Mouse (Mus musculus): ENCODE measurements around the gene Alg9. TPM values are rescaled to one million over a fixed set of nuclear protein-coding genes. Genes with fewer than 3 reads are reported as not detected.

Alg9 gene
- polyA plus RNA-seq, 1 experiment from 2014 or later: 37.3 TPM

- Histone ChIP-seq H3K27ac (ENCODE audit: low read depth, low read length) (no peak overlapping the region), H3K27me3 (ENCODE audit: control insufficient read depth, insufficient read depth, low read length) (no peaks in the 10 kb centered on the region)
- 70% methylated on average over 8 of the region's 8 CpGs for WGBS (ENCODE audit: insufficient replicate concordance)
Measured at GRCm38 (mm10) chr9:50865803-50866202, 91.0 kb downstream of the Alg9 start.

DNA sequence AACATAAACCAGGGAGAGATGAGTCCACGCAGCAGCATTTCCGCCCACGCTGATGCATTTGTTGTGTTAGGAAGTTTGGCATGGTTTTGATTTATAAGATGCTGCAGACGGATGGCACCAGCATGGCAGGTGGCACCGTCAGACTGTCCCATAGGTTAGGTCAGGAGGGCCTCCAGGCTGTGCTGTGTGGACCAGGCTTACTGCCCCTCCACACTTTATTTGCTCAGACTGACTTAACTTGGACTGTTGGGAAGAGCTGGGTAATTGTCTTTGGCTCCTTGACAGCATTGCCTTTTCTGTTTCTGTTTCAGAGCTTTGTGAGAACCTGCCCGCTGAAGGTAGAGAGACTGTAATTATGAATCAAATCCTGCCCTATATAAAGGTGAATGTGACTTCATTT is 92.2 kb downstream of the Alg9 start:
- no peak overlapping the region for H3K27ac ChIP-seq (ENCODE audit: low read depth, low read length)
- H3K9ac ChIP-seq (ENCODE audit: low read depth, low read length): no peak overlapping the region
- H3K27me3 ChIP-seq (ENCODE audit: control insufficient read depth, insufficient read depth, low read length): no peaks in the 10 kb centered on the region
- WGBS (ENCODE audit: insufficient replicate concordance): 97% methylated on average over 6 of the region's 6 CpGs
- H3K4me3 ChIP-seq (ENCODE audit: low read depth, low read length): no peak overlapping the region
- H3K9me3 ChIP-seq (replicated peaks; ENCODE audit: control insufficient read depth, low read length): no peaks in the 10 kb centered on the region
- no peak for ATAC-seq (replicated peaks; ENCODE audit: insufficient number of reproducible peaks, low FRiP score, low TSS enrichment)
- H3K4me1 ChIP-seq (ENCODE audit: control insufficient read depth, insufficient read depth, low read length): peaks cover 3% of the 10 kb centered on the region
- H3K4me2 ChIP-seq: no peak overlapping the region
- H3K36me3 ChIP-seq (ENCODE audit: control insufficient read depth, insufficient read depth, low read length): peaks cover 28% of the 10 kb centered on the region

More at GRCm38 (mm10) chr9:50865803-50866202, 91.0 kb downstream of the Alg9 start:
- ATAC-seq (replicated peaks; ENCODE audit: insufficient number of reproducible peaks, low FRiP score, low TSS enrichment): no peak
- Histone ChIP-seq H3K4me3 (ENCODE audit: low read depth, low read length) (no peak overlapping the region), H3K4me2 (no peak overlapping the region), H3K36me3 (ENCODE audit: control insufficient read depth, insufficient read depth, low read length) (peaks cover 27% of the 10 kb centered on the region), H3K9ac (ENCODE audit: low read depth, low read length) (no peak overlapping the region), H3K9me3 (replicated peaks; ENCODE audit: control insufficient read depth, low read length) (no peaks in the 10 kb centered on the region), H3K4me1 (ENCODE audit: control insufficient read depth, insufficient read depth, low read length) (peaks cover 3% of the 10 kb centered on the region)

GRCm38 (mm10) chr9:50868182-50868581 is 93.4 kb downstream of the Alg9 start:
- WGBS (ENCODE audit: insufficient replicate concordance): 84% methylated on average over 2 of the region's 2 CpGs
- no peaks in the 10 kb centered on the region for H3K27me3 ChIP-seq (ENCODE audit: control insufficient read depth, insufficient read depth, low read length)
- peaks cover 21% of the 10 kb centered on the region for H3K36me3 ChIP-seq (ENCODE audit: control insufficient read depth, insufficient read depth, low read length)

DNA sequence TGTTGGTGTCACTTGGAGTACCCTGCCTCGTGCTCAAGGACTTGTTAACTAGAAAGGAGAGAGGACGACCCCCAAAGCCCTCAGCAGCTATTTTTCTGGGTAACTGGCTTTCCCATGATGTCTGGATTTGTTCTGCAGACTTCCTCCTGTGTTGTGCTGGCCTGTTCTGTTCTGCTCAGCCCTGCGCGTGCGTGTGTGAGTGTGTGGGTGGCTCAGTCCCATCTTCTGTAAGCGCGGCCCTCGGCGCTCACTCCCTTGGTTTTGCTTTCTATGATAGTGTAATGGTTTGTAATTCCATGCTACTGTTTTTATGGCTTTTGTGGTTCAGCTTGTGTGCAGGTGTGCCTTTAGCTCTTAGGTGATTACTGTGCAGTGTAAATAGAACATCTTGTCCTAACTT is 98.4 kb downstream of the Alg9 start:
- 90% methylated on average over 9 of the region's 9 CpGs for WGBS (ENCODE audit: insufficient replicate concordance)
- no peak for ATAC-seq (replicated peaks; ENCODE audit: insufficient number of reproducible peaks, low FRiP score, low TSS enrichment)
- peaks cover 24% of the 10 kb centered on the region for H3K36me3 ChIP-seq (ENCODE audit: control insufficient read depth, insufficient read depth, low read length)

More at GRCm38 (mm10) chr9:50868182-50868581, 93.4 kb downstream of the Alg9 start:
- Histone ChIP-seq H3K27ac (ENCODE audit: low read depth, low read length) (no peak overlapping the region), H3K4me3 (ENCODE audit: low read depth, low read length) (no peak overlapping the region), H3K4me1 (ENCODE audit: control insufficient read depth, insufficient read depth, low read length) (peaks cover 3% of the 10 kb centered on the region), H3K9ac (ENCODE audit: low read depth, low read length) (no peak overlapping the region), H3K4me2 (no peak overlapping the region), H3K9me3 (replicated peaks; ENCODE audit: control insufficient read depth, low read length) (no peaks in the 10 kb centered on the region)
- no peak for ATAC-seq (replicated peaks; ENCODE audit: insufficient number of reproducible peaks, low FRiP score, low TSS enrichment)

DNA sequence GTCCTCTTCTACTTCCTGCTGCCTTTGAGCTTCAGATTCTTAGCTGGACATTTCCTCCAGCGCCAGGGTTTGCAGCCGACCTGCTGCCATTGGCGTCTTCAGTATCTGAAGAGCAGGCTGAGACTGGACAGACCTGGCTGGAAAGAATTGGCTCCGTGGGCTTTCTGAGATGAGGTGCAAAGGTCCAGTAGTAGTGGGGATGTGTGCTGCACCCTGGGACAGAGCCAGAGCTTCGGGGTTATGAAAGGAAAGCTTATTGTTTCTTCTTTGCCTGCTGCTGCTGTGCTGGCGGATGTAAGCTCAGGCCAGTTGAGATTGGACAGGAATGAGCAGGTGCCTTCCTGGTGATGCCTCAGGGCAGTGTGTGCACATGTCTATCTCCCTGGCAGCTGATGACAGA is 99.2 kb downstream of the Alg9 start:
- peaks cover 25% of the 10 kb centered on the region for H3K36me3 ChIP-seq (ENCODE audit: control insufficient read depth, insufficient read depth, low read length)
- H3K4me2 ChIP-seq: no peak overlapping the region
- H3K9me3 ChIP-seq (replicated peaks; ENCODE audit: control insufficient read depth, low read length): no peaks in the 10 kb centered on the region
- no peak overlapping the region for H3K9ac ChIP-seq (ENCODE audit: low read depth, low read length)
- no peak overlapping the region for H3K27ac ChIP-seq (ENCODE audit: low read depth, low read length)
- no peak for ATAC-seq (replicated peaks; ENCODE audit: insufficient number of reproducible peaks, low FRiP score, low TSS enrichment)
- H3K4me3 ChIP-seq (ENCODE audit: low read depth, low read length): no peak overlapping the region
- no peaks in the 10 kb centered on the region for H3K4me1 ChIP-seq (ENCODE audit: control insufficient read depth, insufficient read depth, low read length)
- H3K27me3 ChIP-seq (ENCODE audit: control insufficient read depth, insufficient read depth, low read length): no peaks in the 10 kb centered on the region
- WGBS (ENCODE audit: insufficient replicate concordance): 89% methylated on average over 6 of the region's 6 CpGs

More for the DNA sequence above, 98.4 kb downstream of the Alg9 start:
- H3K4me2 ChIP-seq: no peak overlapping the region
- no peak overlapping the region for H3K9ac ChIP-seq (ENCODE audit: low read depth, low read length)
- H3K27ac ChIP-seq (ENCODE audit: low read depth, low read length): no peak overlapping the region
- no peak overlapping the region for H3K4me3 ChIP-seq (ENCODE audit: low read depth, low read length)
- H3K4me1 ChIP-seq (ENCODE audit: control insufficient read depth, insufficient read depth, low read length): no peaks in the 10 kb centered on the region
- no peaks in the 10 kb centered on the region for H3K9me3 ChIP-seq (replicated peaks; ENCODE audit: control insufficient read depth, low read length)
- H3K27me3 ChIP-seq (ENCODE audit: control insufficient read depth, insufficient read depth, low read length): no peaks in the 10 kb centered on the region

GRCm38 (mm10) chr9:50875470-50875869 is 100.7 kb downstream of the Alg9 start:
- H3K4me2 ChIP-seq: no peak overlapping the region
- no peak overlapping the region for H3K27ac ChIP-seq (ENCODE audit: low read depth, low read length)
- no peak for ATAC-seq (replicated peaks; ENCODE audit: insufficient number of reproducible peaks, low FRiP score, low TSS enrichment)
- H3K27me3 ChIP-seq (ENCODE audit: control insufficient read depth, insufficient read depth, low read length): no peaks in the 10 kb centered on the region
- H3K4me3 ChIP-seq (ENCODE audit: low read depth, low read length): no peak overlapping the region
- 92% methylated on average over 4 of the region's 4 CpGs for WGBS (ENCODE audit: insufficient replicate concordance)
- H3K4me1 ChIP-seq (ENCODE audit: control insufficient read depth, insufficient read depth, low read length): no peaks in the 10 kb centered on the region
- H3K9me3 ChIP-seq (replicated peaks; ENCODE audit: control insufficient read depth, low read length): no peaks in the 10 kb centered on the region
- H3K36me3 ChIP-seq (ENCODE audit: control insufficient read depth, insufficient read depth, low read length): peaks cover 37% of the 10 kb centered on the region
- no peak overlapping the region for H3K9ac ChIP-seq (ENCODE audit: low read depth, low read length)

GRCm38 (mm10) chr9:50876287-50876686 is 101.5 kb downstream of the Alg9 start:
- no peak overlapping the region for H3K9ac ChIP-seq (ENCODE audit: low read depth, low read length)
- H3K36me3 ChIP-seq (ENCODE audit: control insufficient read depth, insufficient read depth, low read length): peaks cover 33% of the 10 kb centered on the region
- H3K4me1 ChIP-seq (ENCODE audit: control insufficient read depth, insufficient read depth, low read length): no peaks in the 10 kb centered on the region
- 93% methylated on average over 3 of the region's 3 CpGs for WGBS (ENCODE audit: insufficient replicate concordance)
- no peaks in the 10 kb centered on the region for H3K9me3 ChIP-seq (replicated peaks; ENCODE audit: control insufficient read depth, low read length)
- no peak overlapping the region for H3K4me2 ChIP-seq
- no peak for ATAC-seq (replicated peaks; ENCODE audit: insufficient number of reproducible peaks, low FRiP score, low TSS enrichment)
- H3K4me3 ChIP-seq (ENCODE audit: low read depth, low read length): no peak overlapping the region
- H3K27me3 ChIP-seq (ENCODE audit: control insufficient read depth, insufficient read depth, low read length): no peaks in the 10 kb centered on the region
- no peak overlapping the region for H3K27ac ChIP-seq (ENCODE audit: low read depth, low read length)

GRCm38 (mm10) chr9:50877431-50877830 is 102.6 kb downstream of the Alg9 start:
- no peak for ATAC-seq (replicated peaks; ENCODE audit: insufficient number of reproducible peaks, low FRiP score, low TSS enrichment)
- no peak overlapping the region for H3K4me3 ChIP-seq (ENCODE audit: low read depth, low read length)
- H3K4me1 ChIP-seq (ENCODE audit: control insufficient read depth, insufficient read depth, low read length): no peaks in the 10 kb centered on the region
- H3K9me3 ChIP-seq (replicated peaks; ENCODE audit: control insufficient read depth, low read length): no peaks in the 10 kb centered on the region
- peaks cover 34% of the 10 kb centered on the region for H3K36me3 ChIP-seq (ENCODE audit: control insufficient read depth, insufficient read depth, low read length)
- no peak overlapping the region for H3K4me2 ChIP-seq
- H3K9ac ChIP-seq (ENCODE audit: low read depth, low read length): no peak overlapping the region
- no peak overlapping the region for H3K27ac ChIP-seq (ENCODE audit: low read depth, low read length)
- H3K27me3 ChIP-seq (ENCODE audit: control insufficient read depth, insufficient read depth, low read length): no peaks in the 10 kb centered on the region
- WGBS (ENCODE audit: insufficient replicate concordance): 66% methylated on average over 3 of the region's 3 CpGs

GRCm38 (mm10) chr9:50882183-50882582 is 107.4 kb downstream of the Alg9 start:
- no peak for ATAC-seq (replicated peaks; ENCODE audit: insufficient number of reproducible peaks, low FRiP score, low TSS enrichment)

More at GRCm38 (mm10) chr9:50882183-50882582, 107.4 kb downstream of the Alg9 start:
- Histone ChIP-seq H3K27me3 (ENCODE audit: control insufficient read depth, insufficient read depth, low read length) (no peaks in the 10 kb centered on the region), H3K4me2 (no peak overlapping the region), H3K27ac (ENCODE audit: low read depth, low read length) (no peak overlapping the region), H3K36me3 (ENCODE audit: control insufficient read depth, insufficient read depth, low read length) (peaks cover 21% of the 10 kb centered on the region), H3K4me1 (ENCODE audit: control insufficient read depth, insufficient read depth, low read length) (0 out of 2 replicates have a peak, but pooled peaks cover 5% of the 10 kb centered on the region), H3K4me3 (ENCODE audit: low read depth, low read length) (no peak overlapping the region), H3K9me3 (replicated peaks; ENCODE audit: control insufficient read depth, low read length) (no peaks in the 10 kb centered on the region), H3K9ac (ENCODE audit: low read depth, low read length) (no peak overlapping the region)
- WGBS (ENCODE audit: insufficient replicate concordance): 83% methylated on average over 2 of the region's 2 CpGs

All from heart, embryonic 11.5 days (tissue).